Mouse (Mus musculus) spleen, adult 2 months (tissue): ENCODE results near the gene Sfxn3. TPM values are rescaled to one million over a fixed set of nuclear protein-coding genes. Genes with fewer than 3 reads are reported as not detected.

Experiments used
- DNase-seq, 2 experiments: peaks; one replicate each; pipeline versions ENCODE4 v3.0.0 to v3.0.0-alpha.2; 2012 to 2021; ENCODE audit warnings: low spot score in 2 of 2, low read depth in 1 of 2
- H3K27ac ChIP-seq: fragments of 200-500 bp; 2 replicates; pipeline ENCODE4 v1.5.1; 2012; ENCODE audit warnings: low read length, inconsistent platforms; ENCODE audit not compliant: insufficient read depth
- H3K27me3 ChIP-seq: fragments of 200-500 bp; 2 replicates; pipeline ENCODE4 v1.6.1; 2012; ENCODE audit warnings: mild to moderate bottlenecking, moderate library complexity, low read length, inconsistent platforms; ENCODE audit not compliant: control insufficient read depth, insufficient read depth
- H3K36me3 ChIP-seq: fragments of 200-500 bp; 2 replicates; pipeline ENCODE4 v1.6.1; 2012; ENCODE audit warnings: mild to moderate bottlenecking, low read length, inconsistent platforms; ENCODE audit not compliant: control insufficient read depth, insufficient read depth
- H3K4me1 ChIP-seq: fragments of 200-500 bp; 2 replicates; pipeline ENCODE4 v1.6.1; 2011; ENCODE audit warnings: inconsistent platforms; ENCODE audit not compliant: control insufficient read depth, insufficient read depth, insufficient read length
- H3K4me3 ChIP-seq: fragments of 200-500 bp; 2 replicates; pipeline ENCODE4 v1.5.1; 2011; ENCODE audit warnings: mild to moderate bottlenecking, inconsistent platforms; ENCODE audit not compliant: insufficient read depth, insufficient read length; ENCODE audit errors: extremely low read depth
- CTCF ChIP-seq: fragments of 200-500 bp; IDR thresholded peaks from 2 replicates; pipeline ENCODE4 v1.5.1; 2011; ENCODE audit warnings: mild to moderate bottlenecking, inconsistent platforms; ENCODE audit not compliant: insufficient read depth, insufficient read length, insufficient replicate concordance; ENCODE audit errors: extremely low read depth
- POLR2A ChIP-seq: fragments of 200-500 bp; IDR thresholded peaks from 2 replicates; pipeline ENCODE4 v1.6.1; 2011; ENCODE audit warnings: low read depth, low read length, inconsistent platforms
- WGBS: fragments of 180-500 bp; shearing (Covaris S2); methylation state at CpG from one replicate; pipeline ENCODE4 v1.1.7; 2018; 5-methylcytosine and 5-hydroxymethylcytosine counted together
- polyA plus RNA-seq: library from polyadenylated mRNA; depleted of rRNA; stranded (reverse); fragments of >200 nt; gene quantifications from 2 replicates; pipeline ENCODE4 v1.2.3, GENCODE M21; 2012

Sfxn3 gene
- polyA plus RNA-seq, 1 experiment: 23.9 TPM

DNA sequence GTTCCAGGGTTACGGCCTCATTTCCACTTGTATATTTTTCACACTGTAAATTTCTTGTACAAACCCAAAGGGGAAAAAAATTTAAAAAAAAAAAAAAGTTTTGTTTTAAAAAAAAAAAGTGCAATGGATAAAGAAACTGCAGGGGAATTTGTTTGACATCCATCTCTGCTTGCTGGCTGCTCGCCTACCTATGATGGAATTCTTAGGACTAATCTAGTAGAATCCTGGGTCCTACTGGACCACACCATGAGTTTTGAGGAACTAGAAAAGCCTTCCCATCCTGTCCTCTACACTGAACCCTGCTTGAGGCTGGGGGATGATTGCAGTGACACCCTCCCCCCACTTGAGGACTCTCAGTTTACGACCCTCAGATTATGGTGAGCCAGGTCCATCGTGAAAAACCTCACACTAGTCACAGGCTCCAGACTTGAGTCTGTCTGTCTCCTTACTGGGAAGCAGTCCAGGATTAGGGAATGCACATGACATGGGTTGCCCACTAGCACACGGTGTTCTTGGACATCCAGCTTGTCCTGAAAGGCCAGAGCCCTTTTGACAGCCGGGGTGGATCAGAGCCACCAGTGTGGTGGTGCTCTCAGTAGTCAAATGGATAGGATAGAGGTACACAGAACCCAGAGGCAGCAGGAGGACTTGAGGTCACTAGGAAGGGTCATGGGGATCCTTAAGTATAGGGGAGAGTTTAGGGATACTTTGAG is 20.2 kb upstream of the Sfxn3 start:
- H3K36me3 ChIP-seq: no peaks in the 10 kb centered on the region
- DNase-seq: no peak
- WGBS: 81% methylated on average over 6 of the region's 6 CpGs

DNA sequence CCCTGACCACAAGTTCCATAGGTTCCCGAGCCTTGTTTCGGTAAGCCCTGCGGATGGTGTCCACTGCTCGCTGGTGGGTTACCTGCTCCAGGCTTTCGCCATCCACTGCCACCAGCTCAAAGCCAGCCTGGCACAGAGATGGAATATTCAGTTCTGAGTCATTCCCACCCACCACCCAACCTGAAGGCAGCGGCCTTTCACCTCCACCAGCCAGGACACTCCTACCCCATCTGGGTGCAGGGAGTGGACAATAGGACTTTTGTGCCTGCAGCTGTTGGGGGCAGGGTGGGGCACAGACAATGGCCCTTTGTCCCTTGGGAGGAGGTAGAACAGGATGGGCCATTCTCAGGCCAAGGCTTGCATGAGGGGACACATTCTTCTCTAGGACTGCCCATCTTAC is 19.5 kb upstream of the Sfxn3 start:
- WGBS: 91% methylated on average over 6 of the region's 6 CpGs
- TF ChIP-seq POLR2A (no peak), CTCF (no peak)
- H3K27me3 ChIP-seq: no peaks in the 10 kb centered on the region

More for the DNA sequence above, 20.2 kb upstream of the Sfxn3 start:
- Histone ChIP-seq H3K4me1 (no peaks in the 10 kb centered on the region; the same call in 1 of the 2 replicates), H3K27ac (no peak overlapping the region), H3K27me3 (no peaks in the 10 kb centered on the region), H3K4me3 (no peak overlapping the region)
- TF ChIP-seq CTCF (no peak), POLR2A (no peak)

DNA sequence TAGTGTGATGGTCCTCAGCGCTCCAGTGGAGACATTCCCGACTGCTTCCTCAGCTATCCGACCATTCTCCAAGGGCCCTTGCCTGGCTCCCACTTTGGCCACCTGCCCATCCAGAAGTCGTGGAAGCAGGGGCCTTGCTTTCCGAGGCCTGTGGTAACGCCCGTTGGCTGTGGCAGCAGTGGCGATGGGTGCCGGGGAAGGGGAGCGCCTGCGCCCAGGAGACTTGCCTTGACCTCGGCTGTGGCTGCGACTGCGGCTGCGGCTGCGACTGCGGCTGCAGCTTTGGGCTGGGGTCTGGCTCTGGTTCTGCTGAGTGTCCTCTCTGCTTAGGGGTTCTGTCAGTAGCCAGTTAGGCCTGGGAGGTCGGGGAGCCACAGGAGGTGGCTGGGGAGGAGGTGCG is 18.6 kb upstream of the Sfxn3 start:
- DNase-seq: no peak
- Histone ChIP-seq H3K27me3 (no peaks in the 10 kb centered on the region), H3K4me1 (no peaks in the 10 kb centered on the region; the same call in 1 of the 2 replicates), H3K4me3 (no peak overlapping the region), H3K36me3 (no peaks in the 10 kb centered on the region), H3K27ac (no peak overlapping the region)
- TF ChIP-seq POLR2A: no peak
- no peak for TF ChIP-seq CTCF
- 87% methylated on average over 19 of the region's 19 CpGs for WGBS

More for the DNA sequence above, 19.5 kb upstream of the Sfxn3 start:
- Histone ChIP-seq H3K27ac (no peak overlapping the region), H3K36me3 (no peaks in the 10 kb centered on the region), H3K4me3 (no peak overlapping the region), H3K4me1 (no peaks in the 10 kb centered on the region; the same call in 1 of the 2 replicates)
- DNase-seq: no peak

DNA sequence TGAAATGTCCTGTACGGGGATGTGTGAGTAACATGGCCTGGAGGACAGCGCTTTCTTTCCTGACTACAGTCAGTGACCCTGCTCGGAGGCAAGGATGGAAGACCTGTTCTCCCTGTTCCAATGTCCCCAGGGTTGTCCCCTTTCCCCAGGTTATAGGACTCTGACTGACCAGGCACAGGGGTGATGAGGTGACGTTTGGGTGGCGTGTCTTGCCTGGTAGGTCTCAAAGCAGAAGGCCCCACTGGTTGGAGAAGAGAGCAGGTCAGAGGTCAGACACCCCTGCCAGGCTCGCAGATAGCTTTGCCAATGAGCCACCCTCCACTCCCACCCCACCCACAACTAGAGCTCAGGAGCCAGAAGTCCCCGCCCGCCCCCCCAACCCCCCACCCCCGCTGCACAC is 17.7 kb upstream of the Sfxn3 start:
- no peak for TF ChIP-seq POLR2A
- no peak for TF ChIP-seq CTCF
- Histone ChIP-seq H3K4me3 (no peak overlapping the region), H3K36me3 (no peaks in the 10 kb centered on the region), H3K27me3 (no peaks in the 10 kb centered on the region), H3K4me1 (no peaks in the 10 kb centered on the region; the same call in 1 of the 2 replicates), H3K27ac (no peak overlapping the region)
- 67% methylated on average over 9 of the region's 9 CpGs for whole genome bisulfite sequencing
- no peak for DNase-seq

DNA sequence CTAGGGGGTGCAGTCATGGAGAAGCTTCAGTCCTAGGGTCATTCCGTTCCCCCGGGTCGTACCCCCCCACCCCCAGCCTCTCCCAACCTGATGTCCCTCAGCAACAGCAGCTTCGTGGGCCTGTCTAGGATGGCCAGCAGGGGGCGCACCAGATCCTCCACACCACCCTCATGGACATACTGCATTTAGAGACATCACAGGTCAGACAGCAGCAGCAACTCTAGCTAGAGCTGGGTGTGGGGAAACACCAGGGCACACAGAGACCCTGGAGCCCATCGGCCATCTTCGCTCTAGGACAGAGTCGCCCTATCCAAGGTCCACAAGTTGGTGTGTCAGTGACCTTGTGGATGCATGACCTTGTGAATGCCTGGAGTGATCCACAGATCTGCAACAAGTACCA is 17.2 kb upstream of the Sfxn3 start:
- Histone ChIP-seq H3K4me1 (no peaks in the 10 kb centered on the region; the same call in 1 of the 2 replicates), H3K36me3 (no peaks in the 10 kb centered on the region), H3K27ac (no peak overlapping the region), H3K4me3 (no peak overlapping the region), H3K27me3 (no peaks in the 10 kb centered on the region)
- TF ChIP-seq POLR2A: no peak
- peak; percentile 86; the same call in 1 of the 2 replicates for TF ChIP-seq CTCF
- 23% methylated on average over 8 of the region's 8 CpGs for WGBS
- DNase-seq: peak in 1 of 2 experiments; percentile 49

DNA sequence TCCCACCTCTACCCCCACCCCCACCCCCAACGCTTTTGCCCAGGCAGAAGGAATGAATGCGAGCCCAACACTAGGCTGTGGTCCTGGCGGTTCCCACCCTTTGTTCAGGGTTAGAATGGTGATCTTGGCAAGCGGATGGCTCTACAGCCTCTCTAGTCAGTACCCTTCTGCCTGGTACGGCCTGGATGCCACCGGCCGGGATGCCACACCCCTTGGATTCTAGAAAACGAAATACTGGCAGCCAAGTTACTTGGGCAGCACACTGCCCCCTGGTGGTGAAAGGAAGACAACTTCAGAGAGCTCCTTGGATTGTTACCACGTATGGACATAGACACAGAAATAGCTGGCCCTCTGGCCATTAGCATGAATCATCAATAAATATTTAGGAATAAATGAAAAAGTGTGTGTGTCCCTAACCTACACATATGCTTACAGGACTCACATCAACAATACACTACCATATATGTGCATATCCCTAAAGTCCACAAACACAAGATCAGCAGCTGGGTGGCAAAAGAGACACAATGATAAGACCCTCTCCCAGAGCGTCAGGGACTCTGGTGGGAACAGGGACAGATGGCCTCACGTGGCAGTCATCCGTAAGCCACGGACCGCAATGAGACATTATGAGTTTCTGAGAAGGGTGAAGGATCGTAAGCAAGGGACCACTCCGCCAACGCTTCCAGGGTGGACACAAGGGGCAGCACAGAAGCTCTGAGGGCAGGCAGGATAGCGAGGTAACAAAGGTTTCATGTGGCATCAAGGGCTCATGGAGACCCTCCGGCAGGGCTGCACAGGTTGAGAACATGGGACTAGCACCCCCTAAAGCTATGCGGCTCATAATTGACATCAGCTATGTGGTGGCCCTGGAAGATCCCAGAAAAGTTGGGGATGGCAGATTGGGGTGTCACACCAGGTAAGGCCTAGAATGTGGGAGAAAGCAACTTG is 16.3 kb upstream of the Sfxn3 start:
- Histone ChIP-seq H3K36me3 (no peaks in the 10 kb centered on the region), H3K27ac (no peak overlapping the region), H3K27me3 (no peaks in the 10 kb centered on the region), H3K4me1 (no peaks in the 10 kb centered on the region; the same call in 1 of the 2 replicates), H3K4me3 (no peak overlapping the region)
- peak in 1 of 2 experiments; percentile 48 for DNase-seq
- WGBS: 40% methylated on average over 20 of the region's 20 CpGs
- TF ChIP-seq CTCF (peak; percentile 58; the same call in 1 of the 2 replicates), POLR2A (no peak)

DNA sequence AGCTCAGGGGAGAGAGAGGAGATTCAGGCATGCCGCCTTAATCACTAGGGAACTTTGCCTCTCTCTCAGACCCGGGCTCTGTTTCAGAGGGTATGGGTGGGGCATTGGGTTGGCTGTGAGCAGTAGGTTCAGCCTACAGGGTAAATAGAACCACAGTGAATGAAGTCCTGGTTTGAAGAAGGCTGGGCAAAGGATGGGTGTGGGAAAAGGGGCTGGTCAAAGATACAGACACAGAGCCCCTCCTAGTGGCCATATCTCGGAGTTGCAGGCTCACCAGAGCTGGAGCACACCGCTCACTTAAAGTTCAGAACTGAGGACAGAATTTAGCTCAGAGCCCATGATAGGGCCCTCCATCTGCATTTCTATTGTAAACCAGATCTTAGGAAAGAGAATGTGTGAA is 15.5 kb upstream of the Sfxn3 start:
- Histone ChIP-seq H3K27me3 (no peaks in the 10 kb centered on the region), H3K4me1 (no peaks in the 10 kb centered on the region), H3K4me3 (no peak overlapping the region), H3K27ac (no peak overlapping the region), H3K36me3 (no peaks in the 10 kb centered on the region)
- WGBS: 29% methylated on average over 4 of the region's 4 CpGs
- peak; percentile 78; the same call in 1 of the 2 replicates for TF ChIP-seq CTCF
- no peak for TF ChIP-seq POLR2A
- peak in 1 of 2 experiments; percentile 47 for DNase-seq
